Mouse (Mus musculus) erythroid progenitor cell, adult 5-6 weeks (primary cell): ENCODE measurements around the gene Rbfox2. TPM values are rescaled to one million over a fixed set of nuclear protein-coding genes. Genes with fewer than 3 reads are reported as not detected.

ENCODE experiments used
- ATAC-seq: replicated peaks from 2 replicates; pipeline ENCODE4 v1.8.0; 2016; ENCODE audit warnings: moderate number of reproducible peaks, mild to moderate bottlenecking, moderate TSS enrichment, inconsistent platforms; ENCODE audit not compliant: poor library complexity, low FRiP score, severe bottlenecking
- total RNA-seq, 2 experiments: library from RNA; stranded (forward) in 1 of 2; stranded (reverse) in 1 of 2; fragments of 150-400 nt in 1 of 2; fragments of 186-747, 209-891 nt in 1 of 2; gene quantifications; 2 replicates each; pipeline versions ENCODE4 v1.2.3 to v1.2.4; 2015 to 2017; ENCODE audit warnings: low replicate concordance in 2 of 2

Gene Rbfox2
- total RNA-seq, 2 experiments from 2014 or later, result not detected

- ATAC-seq, result no peak
Measured at GRCm38 (mm10) chr15:77054611-77055175, 252.1 kb downstream of the Rbfox2 start.

- ATAC-seq, result peak; percentile 55; the same call in 1 of the 2 replicates
Measured at GRCm38 (mm10) chr15:77053021-77053420, 253.8 kb downstream of the Rbfox2 start.

GRCm38 (mm10) chr15:77052176-77052575, 254.6 kb downstream of the Rbfox2 start:
- ATAC-seq, result no peak

- no peak for ATAC-seq
Measured at GRCm38 (mm10) chr15:77050570-77050969, 256.2 kb downstream of the Rbfox2 start, which contains the start of gene Mb. Gene Mb (minus strand): TSS chr15:77050670.

GRCm38 (mm10) chr15:77045609-77046008, 261.2 kb downstream of the Rbfox2 start:
- no peak for ATAC-seq

- ATAC-seq, result no peak
Measured at GRCm38 (mm10) chr15:77044597-77045320, 262.0 kb downstream of the Rbfox2 start, which contains the start of gene Apol6. Gene Apol6 (plus strand): TSS chr15:77044729.

- ATAC-seq, result no peak
Measured at GRCm38 (mm10) chr15:77040784-77041183, 266.0 kb downstream of the Rbfox2 start.

- no peak for ATAC-seq
Measured at GRCm38 (mm10) chr15:77039211-77039700, 267.5 kb downstream of the Rbfox2 start.

- ATAC-seq, result no peak
Measured at GRCm38 (mm10) chr15:77037278-77038161, 269.3 kb downstream of the Rbfox2 start.

- ATAC-seq, result no peak
Measured at GRCm38 (mm10) chr15:77036989-77037277, 269.9 kb downstream of the Rbfox2 start.

- ATAC-seq, result no peak
Measured at GRCm38 (mm10) chr15:77036320-77036988, 270.4 kb downstream of the Rbfox2 start.

GRCm38 (mm10) chr15:77035643-77036042, 271.2 kb downstream of the Rbfox2 start:
- ATAC-seq, result no peak

GRCm38 (mm10) chr15:77034526-77034925, 272.3 kb downstream of the Rbfox2 start:
- no peak for ATAC-seq

- no peak for ATAC-seq
Measured at GRCm38 (mm10) chr15:77031271-77031670, 275.5 kb downstream of the Rbfox2 start.

- peak; percentile 48; the same call in 1 of the 2 replicates for ATAC-seq
Measured at GRCm38 (mm10) chr15:77029331-77029991, 277.3 kb downstream of the Rbfox2 start.
